9 mouse cellular contexts compared by ENCODE assay signal in the genomic region with DNA sequence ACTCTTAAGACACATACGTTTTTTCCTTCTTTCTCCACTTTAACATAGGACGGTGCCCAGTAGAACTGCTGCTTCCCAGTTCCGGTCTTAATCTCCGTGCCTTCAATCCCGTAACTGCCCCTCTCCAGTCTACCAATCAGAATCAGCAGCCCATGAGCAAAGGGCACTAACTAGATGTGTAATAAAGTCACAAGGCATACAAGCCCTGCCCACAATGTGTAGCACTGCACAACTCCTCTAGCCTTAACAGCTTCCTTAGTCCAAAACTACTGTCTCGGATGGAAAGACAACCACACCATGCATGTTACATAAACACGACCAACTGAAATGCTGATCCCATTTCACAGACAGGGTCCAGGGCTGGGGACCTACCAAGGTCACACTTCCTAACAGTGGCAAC. TPM values are rescaled to one million over a fixed set of nuclear protein-coding genes. Genes with fewer than 3 reads are reported as not detected.
A peak's percentile ranks its signal among the peaks of the same experiment; 100 is the strongest.
DNase-seq lines count a peak whose midpoint lies in the region; ATAC-seq and TF ChIP-seq lines count a peak whose summit lies in the region.
"Had no signal": no experiment of that assay in that cellular context is flagged by ENCODE, and none has a peak within 500 bp of the region (broad histone marks: within the 10 kb centered on the region; RNA-seq: fewer than 3 reads in every experiment).

No protein-coding gene starts in this region.

- DNase-seq in frontal cortex, postnatal 10 days (ENCODE audit: low spot score in 2 of 2) = no peak
- DNase-seq in MEL (ENCODE audit: low read depth, low spot score) = peak; percentile 23
- DNase-seq in ovary, postnatal 14 days (ENCODE audit: low spot score) = no peak
- DNase-seq in thymus, postnatal 36 days = no peak

- no peak for TF ChIP-seq POLR2A in MEL (IDR thresholded peaks at IDR 0.05; ENCODE audit: control insufficient read depth in 1 of 2, insufficient read depth in 1 of 2, low read depth in 1 of 2, low read length in 2 of 2, poor library complexity in 1 of 2)
- TF ChIP-seq POLR2A in myocyte (IDR thresholded peaks at IDR 0.05; ENCODE audit: insufficient read length, low read depth) = no peak

- peak overlapping the region; percentile 53 to 83 for H3K4me3 ChIP-seq in MEL (ENCODE audit: control insufficient read depth in 1 of 2, insufficient read depth in 1 of 2, low read depth in 2 of 2, low read length in 2 of 2)
- H3K4me3 ChIP-seq in heart, embryonic 16.5 days (ENCODE audit: low read length) = peak overlapping the region; percentile 81
- peak overlapping the region; percentile 83 for H3K4me3 ChIP-seq in limb, embryonic 12.5 days (replicated peaks)
- H3K4me3 ChIP-seq in myocyte = peak overlapping the region; percentile 98

- no peak for TF ChIP-seq RAD21 in MEL (IDR thresholded peaks at IDR 0.05; ENCODE audit: low read depth, low read length)

- 45% methylated on average over 7 of the region's 7 CpGs for whole genome bisulfite sequencing in heart, embryonic 16.5 days
- WGBS in limb, embryonic 12.5 days = 71% methylated on average over 7 of the region's 7 CpGs

- H3K9me3 ChIP-seq in MEL (replicated peaks; ENCODE audit: insufficient read depth, low read length) = no peaks in the 10 kb centered on the region
- no peaks in the 10 kb centered on the region for H3K9me3 ChIP-seq in heart, embryonic 16.5 days (replicated peaks; ENCODE audit: control insufficient read depth, low read length)
- no peaks in the 10 kb centered on the region for H3K9me3 ChIP-seq in limb, embryonic 12.5 days

- H3K4me2 ChIP-seq in heart, embryonic 16.5 days (ENCODE audit: low read depth, low read length) = peak overlapping the region; percentile 81
- peak overlapping the region; percentile 90 for H3K4me2 ChIP-seq in limb, embryonic 12.5 days
- H3K4me2 ChIP-seq in myocyte (ENCODE audit: low read depth) = peak overlapping the region; percentile 82

- peaks cover 0 to 15% of the 10 kb centered on the region in 2 experiments; a peak in 2 of 4 replicates for H3K4me1 ChIP-seq in MEL (ENCODE audit: control insufficient read depth in 1 of 2, insufficient read depth in 2 of 2, low read length in 2 of 2)
- H3K4me1 ChIP-seq in heart, embryonic 16.5 days (ENCODE audit: control insufficient read depth, insufficient read depth, low read length) = peaks cover 28% of the 10 kb centered on the region
- H3K4me1 ChIP-seq in limb, embryonic 12.5 days (replicated peaks) = peaks cover 21% of the 10 kb centered on the region

- H3K27me3 ChIP-seq in MEL (ENCODE audit: control insufficient read depth in 1 of 2, insufficient read depth in 2 of 2, low read length in 2 of 2) = no peaks in the 10 kb centered on the region
- H3K27me3 ChIP-seq in heart, embryonic 16.5 days (ENCODE audit: control insufficient read depth, insufficient read depth, low read length) = no peaks in the 10 kb centered on the region
- H3K27me3 ChIP-seq in limb, embryonic 12.5 days = no peaks in the 10 kb centered on the region
- no peaks in the 10 kb centered on the region for H3K27me3 ChIP-seq in myocyte (ENCODE audit: control insufficient read depth, insufficient read depth, insufficient read length)
- H3K27me3 ChIP-seq: Patski had no signal

- H3ac ChIP-seq in myocyte (ENCODE audit: control insufficient read depth, insufficient read length) = peak overlapping the region; percentile 89

- H3K36me3 ChIP-seq in MEL (ENCODE audit: control insufficient read depth in 1 of 2, insufficient read depth in 2 of 2, low read length in 2 of 2) (peaks cover 17 to 19% of the 10 kb centered on the region in 2 experiments), myocyte (ENCODE audit: control insufficient read depth, insufficient read depth) (peaks cover 24% of the 10 kb centered on the region)
- H3K36me3 ChIP-seq in heart, embryonic 16.5 days (ENCODE audit: control insufficient read depth, insufficient read depth) = peaks cover 8% of the 10 kb centered on the region
- peaks cover 48% of the 10 kb centered on the region for H3K36me3 ChIP-seq in limb, embryonic 12.5 days

- peak overlapping the region; percentile 95 for H3K9ac ChIP-seq in MEL (ENCODE audit: control insufficient read depth, low read depth, low read length, poor library complexity, severe bottlenecking)
- peak overlapping the region; percentile 90 for H3K9ac ChIP-seq in heart, embryonic 16.5 days (ENCODE audit: low read length)
- peak overlapping the region; percentile 86 for H3K9ac ChIP-seq in limb, embryonic 12.5 days (replicated peaks)

- no peak for TF ChIP-seq EP300 in MEL (IDR thresholded peaks at IDR 0.05; ENCODE audit: low read depth in 1 of 2, low read length in 2 of 2)

- ATAC-seq in frontal cortex, adult (ENCODE audit: low TSS enrichment) = peak; percentile 5
- no peak for ATAC-seq in heart, embryonic 16.5 days (replicated peaks; ENCODE audit: extremely low read depth, insufficient read depth, low FRiP score)
- ATAC-seq in limb, embryonic 12.5 days (ENCODE audit: insufficient number of reproducible peaks, insufficient read depth, low FRiP score, low TSS enrichment, low read depth) = peak; percentile 2; the same call in 1 of the 2 replicates

- H3K27ac ChIP-seq in MEL (ENCODE audit: control insufficient read depth, low read depth, low read length) = no peak overlapping the region
- H3K27ac ChIP-seq in heart, embryonic 16.5 days (ENCODE audit: low read length) = peak overlapping the region; percentile 99
- H3K27ac ChIP-seq in limb, embryonic 12.5 days = peak overlapping the region; percentile 72; the same call in 1 of the 2 replicates

- no peak for TF ChIP-seq CTCF in MEL (IDR thresholded peaks at IDR 0.05 in 2 of 3, conservative IDR thresholded peaks at IDR 0.05 in 1 of 3; ENCODE audit: control insufficient read depth in 1 of 3, insufficient read depth in 1 of 3, low read depth in 2 of 3, low read length in 3 of 3, poor library complexity in 1 of 3, severe bottlenecking in 1 of 3)

- peaks cover 50% of the 10 kb centered on the region for H3K79me2 ChIP-seq in MEL (ENCODE audit: control insufficient read depth, insufficient read depth, low read length, poor library complexity)
- peaks cover 65% of the 10 kb centered on the region for H3K79me2 ChIP-seq in myocyte (ENCODE audit: control insufficient read depth, insufficient read depth)

TF ChIP-seq in MEL, 35 proteins besides CTCF, POLR2A, EP300 and RAD21:
- TF ChIP-seq NELFE (IDR thresholded peaks at IDR 0.05; ENCODE audit: low read depth, low read length) (no peak), MXI1 (IDR thresholded peaks at IDR 0.05; ENCODE audit: low read depth, low read length) (no peak), MAFK (IDR thresholded peaks at IDR 0.05; ENCODE audit: borderline replicate concordance, low read depth, low read length) (no peak), SMC3 (IDR thresholded peaks at IDR 0.05; ENCODE audit: low read depth, low read length) (no peak), JUND (IDR thresholded peaks at IDR 0.05; ENCODE audit: low read depth, low read length) (no peak), TAL1 (IDR thresholded peaks at IDR 0.05; ENCODE audit: low read length) (no peak)

TF ChIP-seq in myocyte, 11 proteins besides CTCF, POLR2A, EP300 and RAD21:
- TF ChIP-seq CEBPB (IDR thresholded peaks at IDR 0.05; ENCODE audit: insufficient read depth, poor library complexity, severe bottlenecking) = no peak
TF ChIP-seq in myocyte: peak in this region for 0.

RNA-seq across cellular contexts. Expression of a gene that starts 1.7 kb away (rescaled TPM):
- 5.7 and 7.3 TPM in 2 replicates for total RNA-seq in MEL (2012; rRNA removed)
- polyA plus RNA-seq in MEL (2012; ENCODE audit: insufficient read depth in 1 of 2, insufficient read length in 2 of 2, low read depth in 1 of 2, low replicate concordance in 2 of 2, missing spikeins in 1 of 2) (10 to 100 TPM in 1 of 2 experiments, not detected in 1; 12.1 TPM), myocyte (2012; fragmentation: generic; extraction: Trizol) (6.2 TPM)
- polyA plus RNA-seq in heart, embryonic 16.5 days (2015; fragmentation: Nextera tagmentation; extraction: Ambion mirVana) = 28.7 and 31.7 TPM in 2 replicates
- 26.4 and 34.4 TPM in 2 replicates for polyA plus RNA-seq in limb, embryonic 12.5 days (2016; fragmentation: Nextera tagmentation; extraction: Ambion mirVana)

RNA-seq across cellular contexts. Expression of a gene that starts 2.0 kb away (rescaled TPM):
- 36.2 and 38.3 TPM in 2 replicates for total RNA-seq in MEL (2012; rRNA removed)
- polyA plus RNA-seq in MEL (2012; ENCODE audit: insufficient read depth in 1 of 2, insufficient read length in 2 of 2, low read depth in 1 of 2, low replicate concordance in 2 of 2, missing spikeins in 1 of 2) (10 to 100 TPM; 32.0 to 62.7 TPM), myocyte (2012; fragmentation: generic; extraction: Trizol) (6.7 TPM)
- polyA plus RNA-seq in heart, embryonic 16.5 days (2015; fragmentation: Nextera tagmentation; extraction: Ambion mirVana) = 27.0 and 27.9 TPM in 2 replicates
- 57.4 and 58.4 TPM in 2 replicates for polyA plus RNA-seq in limb, embryonic 12.5 days (2016; fragmentation: Nextera tagmentation; extraction: Ambion mirVana)

RNA-seq across cellular contexts. Expression of a gene that starts 11.5 kb away (rescaled TPM):
- 225 and 229 TPM in 2 replicates for total RNA-seq in MEL (2012; rRNA removed)
- 100 to 1,000 TPM in 1 of 2 experiments, not detected in 1; 146 TPM for polyA plus RNA-seq in MEL (2012; ENCODE audit: insufficient read depth in 1 of 2, insufficient read length in 2 of 2, low read depth in 1 of 2, low replicate concordance in 2 of 2, missing spikeins in 1 of 2)
- 580 and 597 TPM in 2 replicates for polyA plus RNA-seq in heart, embryonic 16.5 days (2015; fragmentation: Nextera tagmentation; extraction: Ambion mirVana)
- polyA plus RNA-seq in limb, embryonic 12.5 days (2016; fragmentation: Nextera tagmentation; extraction: Ambion mirVana) = 291 and 294 TPM in 2 replicates
- 309 TPM for polyA plus RNA-seq in myocyte (2012; fragmentation: generic; extraction: Trizol)

RNA-seq across cellular contexts. Expression of a gene that starts 28.1 kb away (rescaled TPM):
- total RNA-seq in MEL (2012; rRNA removed) = 0.26 and 0.58 TPM in 2 replicates
- 1 to 10 TPM in 1 of 2 experiments, not detected in 1; 1.0 TPM for polyA plus RNA-seq in MEL (2012; ENCODE audit: insufficient read depth in 1 of 2, insufficient read length in 2 of 2, low read depth in 1 of 2, low replicate concordance in 2 of 2, missing spikeins in 1 of 2)
- polyA plus RNA-seq in heart, embryonic 16.5 days (2015; fragmentation: Nextera tagmentation; extraction: Ambion mirVana) = 10.1 and 12.0 TPM in 2 replicates
- polyA plus RNA-seq in limb, embryonic 12.5 days (2016; fragmentation: Nextera tagmentation; extraction: Ambion mirVana) = 6.0 and 6.8 TPM in 2 replicates
- polyA plus RNA-seq in myocyte (2012; fragmentation: generic; extraction: Trizol) = 4.1 TPM
